Mouse (Mus musculus): Measurements from ENCODE around the gene Fermt3. TPM values are rescaled to one million over a fixed set of nuclear protein-coding genes. Genes with fewer than 3 reads are reported as not detected.
A peak's percentile ranks its signal among the peaks of the same experiment; 100 is the strongest.

The Fermt3 gene
- polyA plus RNA-seq, 1 experiment from 2014 or later, result 7.6 TPM

- Histone ChIP-seq H3K27ac (replicated peaks) (peak within 1 kb of the TSS; percentile 75), H3K4me1 (replicated peaks; ENCODE audit: control insufficient read depth, insufficient read depth) (peaks cover 12% of the 10 kb centered on the region), H3K27me3 (ENCODE audit: control insufficient read depth, insufficient read depth, low read length) (no peaks in the 10 kb centered on the region), H3K9me3 (ENCODE audit: control insufficient read depth, low read length) (no peaks in the 10 kb centered on the region), H3K9ac (ENCODE audit: low read length) (peak within 1 kb of the TSS; percentile 75), H3K4me3 (ENCODE audit: low read depth, low read length) (peak within 1 kb of the TSS; percentile 61), H3K4me2 (replicated peaks; ENCODE audit: low read depth) (peak within 1 kb of the TSS; percentile 93), H3K36me3 (ENCODE audit: control insufficient read depth, insufficient read depth, low read length) (0 out of 2 replicates have a peak, but pooled peaks cover 4% of the 10 kb centered on the region)
- TF ChIP-seq EP300 (optimal IDR thresholded peaks at IDR 0.05), result no peak
- no peak for TF ChIP-seq CTCF (IDR thresholded peaks at IDR 0.05; ENCODE audit: low read depth)
- WGBS, result 0% methylated on average over 24 of the region's 24 CpGs
- ATAC-seq (ENCODE audit: low FRiP score, low TSS enrichment) (peak; percentile 79), DNase-seq (ENCODE audit: low spot score) (peak; percentile 92)
Observed at GRCm38 (mm10) chr19:6996006-6996405, 23.3 kb downstream of the Fermt3 start, which contains the start of the genes Nudt22 and Trpt1. Nudt22 (minus strand) TSS chr19:6996117. Trpt1 (plus strand) TSS chr19:6996131.

DNA sequence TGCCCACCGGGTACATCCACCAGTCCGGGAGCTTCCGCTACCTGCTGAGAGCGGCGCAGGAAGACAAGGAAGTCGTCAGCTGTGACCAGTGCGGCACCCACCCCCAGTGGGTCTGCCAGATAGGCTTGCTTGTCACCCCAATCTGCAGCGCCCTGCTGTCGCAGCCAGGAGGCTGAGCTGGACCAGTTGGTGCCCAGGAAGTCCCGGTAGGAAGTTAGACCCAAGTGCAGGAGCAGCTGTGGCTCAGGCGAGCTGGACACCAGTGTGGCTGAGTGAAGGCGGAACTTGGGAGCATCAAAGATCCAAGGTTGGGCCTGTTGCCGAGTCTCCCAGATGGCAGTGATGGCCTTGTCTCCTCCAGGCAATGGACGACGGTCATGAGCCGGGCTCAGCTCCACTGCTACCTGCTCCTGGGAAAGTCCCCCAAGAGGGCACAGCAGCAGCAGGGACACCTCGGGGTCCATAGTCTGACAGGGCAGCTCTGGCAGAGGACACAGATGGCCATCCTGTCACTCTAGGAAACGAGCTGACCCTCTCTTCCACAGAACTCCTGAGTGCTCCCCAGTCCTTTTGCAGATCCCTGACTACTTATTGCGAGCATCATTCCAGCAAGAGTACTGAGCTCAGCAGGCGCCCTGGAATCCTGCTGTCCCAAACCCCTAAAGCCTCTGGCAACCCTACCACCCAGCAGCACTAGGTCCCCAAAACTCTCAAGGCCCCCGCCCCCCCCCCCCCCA lies 23.8 kb downstream of the Fermt3 start:
- Histone ChIP-seq H3K27me3 (ENCODE audit: control insufficient read depth, insufficient read depth, low read length) (no peaks in the 10 kb centered on the region), H3K27ac (replicated peaks) (peak overlapping the region; percentile 53), H3K36me3 (ENCODE audit: control insufficient read depth, insufficient read depth, low read length) (0 out of 2 replicates have a peak, but pooled peaks cover 4% of the 10 kb centered on the region), H3K4me2 (replicated peaks; ENCODE audit: low read depth) (peak overlapping the region; percentile 93), H3K9me3 (ENCODE audit: control insufficient read depth, low read length) (no peaks in the 10 kb centered on the region), H3K9ac (ENCODE audit: low read length) (peak overlapping the region; percentile 75), H3K4me3 (ENCODE audit: low read depth, low read length) (peak overlapping the region; percentile 61), H3K4me1 (replicated peaks; ENCODE audit: control insufficient read depth, insufficient read depth) (peaks cover 12% of the 10 kb centered on the region)
- TF ChIP-seq EP300 (optimal IDR thresholded peaks at IDR 0.05), result no peak
- peak; percentile 22 for TF ChIP-seq CTCF (IDR thresholded peaks at IDR 0.05; ENCODE audit: low read depth)
- ATAC-seq (ENCODE audit: low FRiP score, low TSS enrichment), result no peak
- peak; percentile 16 for DNase-seq (ENCODE audit: low spot score)
- 47% methylated on average over 21 of the region's 21 CpGs for WGBS

GRCm38 (mm10) chr19:6994489-6994888 lies 24.8 kb downstream of the Fermt3 start:
- Histone ChIP-seq H3K4me2 (replicated peaks; ENCODE audit: low read depth) (peak overlapping the region; percentile 93), H3K27me3 (ENCODE audit: control insufficient read depth, insufficient read depth, low read length) (no peaks in the 10 kb centered on the region)

GRCm38 (mm10) chr19:6994002-6994401 lies 25.3 kb downstream of the Fermt3 start:
- Histone ChIP-seq H3K27me3 (ENCODE audit: control insufficient read depth, insufficient read depth, low read length) (no peaks in the 10 kb centered on the region), H3K4me2 (replicated peaks; ENCODE audit: low read depth) (no peak overlapping the region), H3K9ac (ENCODE audit: low read length) (no peak overlapping the region), H3K27ac (replicated peaks) (no peak overlapping the region), H3K36me3 (ENCODE audit: control insufficient read depth, insufficient read depth, low read length) (0 out of 2 replicates have a peak, but pooled peaks cover 4% of the 10 kb centered on the region), H3K9me3 (ENCODE audit: control insufficient read depth, low read length) (no peaks in the 10 kb centered on the region), H3K4me1 (replicated peaks; ENCODE audit: control insufficient read depth, insufficient read depth) (peaks cover 12% of the 10 kb centered on the region), H3K4me3 (ENCODE audit: low read depth, low read length) (no peak overlapping the region)
- ATAC-seq (ENCODE audit: low FRiP score, low TSS enrichment) (no peak), DNase-seq (ENCODE audit: low spot score) (no peak)
- WGBS, result 73% methylated on average over 8 of the region's 8 CpGs
- TF ChIP-seq EP300 (optimal IDR thresholded peaks at IDR 0.05), result no peak

More at GRCm38 (mm10) chr19:6994489-6994888, 24.8 kb downstream of the Fermt3 start:
- Histone ChIP-seq H3K27ac (replicated peaks) (no peak overlapping the region), H3K9me3 (ENCODE audit: control insufficient read depth, low read length) (no peaks in the 10 kb centered on the region), H3K36me3 (ENCODE audit: control insufficient read depth, insufficient read depth, low read length) (0 out of 2 replicates have a peak, but pooled peaks cover 4% of the 10 kb centered on the region), H3K9ac (ENCODE audit: low read length) (0 out of 2 replicates have a peak overlapping the region, but pooled peaks have one; percentile 75), H3K4me1 (replicated peaks; ENCODE audit: control insufficient read depth, insufficient read depth) (peaks cover 12% of the 10 kb centered on the region), H3K4me3 (ENCODE audit: low read depth, low read length) (no peak overlapping the region)
- ATAC-seq (ENCODE audit: low FRiP score, low TSS enrichment) (no peak), DNase-seq (ENCODE audit: low spot score) (peak; percentile 12)
- no peak for TF ChIP-seq CTCF (IDR thresholded peaks at IDR 0.05; ENCODE audit: low read depth)
- no peak for TF ChIP-seq EP300 (optimal IDR thresholded peaks at IDR 0.05)
- WGBS, result 94% methylated on average over 8 of the region's 8 CpGs

DNA sequence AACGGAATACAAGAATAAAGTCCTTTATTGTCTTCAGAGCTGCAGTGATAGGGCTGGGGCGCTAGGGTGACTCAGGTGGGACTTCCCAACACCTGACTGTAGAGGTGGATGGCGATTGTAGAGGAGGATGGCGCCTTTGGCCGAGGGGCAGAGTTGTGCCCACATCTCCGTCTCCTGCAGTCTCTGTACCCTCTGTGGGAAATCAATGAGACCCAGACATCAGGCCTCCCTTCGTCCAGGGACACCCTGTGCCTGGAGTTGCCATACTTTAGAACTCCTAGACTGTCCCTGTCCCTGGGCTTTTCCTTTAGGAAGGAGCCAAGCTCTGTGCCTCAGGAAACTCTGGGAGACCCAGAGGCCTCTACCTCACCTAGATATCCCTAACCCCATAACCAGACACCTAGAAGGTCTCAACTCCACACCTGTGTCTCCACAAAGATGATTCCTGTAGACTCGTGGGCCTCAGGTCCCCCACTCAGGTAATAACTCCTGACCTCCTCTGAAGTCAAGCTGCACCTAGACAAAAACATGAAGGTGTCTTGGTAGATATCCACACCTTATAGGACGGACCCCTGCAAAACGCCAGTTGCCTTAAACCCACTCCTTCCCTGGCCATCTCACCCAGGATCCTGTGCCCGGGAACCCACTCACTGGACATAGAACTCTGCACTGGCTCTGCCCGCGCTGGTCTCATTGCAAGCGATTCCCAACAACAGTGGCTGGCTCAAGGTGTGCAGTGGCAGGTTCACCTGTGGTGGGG lies 26.1 kb downstream of the Fermt3 start:
- H3K4me1 ChIP-seq (replicated peaks; ENCODE audit: control insufficient read depth, insufficient read depth), result peaks cover 12% of the 10 kb centered on the region
- H3K9ac ChIP-seq (ENCODE audit: low read length), result peak overlapping the region; percentile 54
- H3K27me3 ChIP-seq (ENCODE audit: control insufficient read depth, insufficient read depth, low read length), result no peaks in the 10 kb centered on the region
- TF ChIP-seq EP300 (optimal IDR thresholded peaks at IDR 0.05) (no peak), CTCF (IDR thresholded peaks at IDR 0.05; ENCODE audit: low read depth) (no peak)
- peak overlapping the region; percentile 58; the same call in 1 of the 2 replicates for H3K27ac ChIP-seq (replicated peaks)
- H3K36me3 ChIP-seq (ENCODE audit: control insufficient read depth, insufficient read depth, low read length), result no peaks in the 10 kb centered on the region
- DNase-seq (ENCODE audit: low spot score) (peak; percentile 12), ATAC-seq (ENCODE audit: low FRiP score, low TSS enrichment) (no peak)
- 61% methylated on average over 14 of the region's 14 CpGs for WGBS
- H3K4me3 ChIP-seq (ENCODE audit: low read depth, low read length), result peak overlapping the region; percentile 49
- peak overlapping the region; percentile 89 for H3K4me2 ChIP-seq (replicated peaks; ENCODE audit: low read depth)
- H3K9me3 ChIP-seq (ENCODE audit: control insufficient read depth, low read length), result no peaks in the 10 kb centered on the region

Data from stomach, postnatal 0 days (tissue).